Mouse (Mus musculus) liver, embryonic 12.5 days (tissue): Measurements from ENCODE around the gene Clic4. TPM values are rescaled to one million over a fixed set of nuclear protein-coding genes. Genes with fewer than 3 reads are reported as not detected.

Experiments
- ATAC-seq: fragments of 200-750 bp; cut with Nextera tagmentation; 2 replicates; pipeline ENCODE4 v1.8.0; 2017; ENCODE audit warnings: moderate number of reproducible peaks, mild to moderate bottlenecking, moderate library complexity
- H3K27ac ChIP-seq: fragments of 300-500 bp; sonication (generic); 2 replicates; pipeline ENCODE4 v1.5.1; 2016; ENCODE audit warnings: mild to moderate bottlenecking
- H3K27me3 ChIP-seq: fragments of 300-500 bp; sonication (generic); replicated peaks from 2 replicates; pipeline ENCODE4 v1.6.1; 2016; ENCODE audit warnings: mild to moderate bottlenecking, moderate library complexity
- H3K36me3 ChIP-seq: fragments of 300-500 bp; sonication (generic); 2 replicates; pipeline ENCODE4 v1.6.1; 2016; ENCODE audit warnings: mild to moderate bottlenecking, moderate library complexity
- H3K4me1 ChIP-seq: fragments of 300-500 bp; sonication (generic); 2 replicates; pipeline ENCODE4 v1.6.1; 2016
- H3K4me2 ChIP-seq: fragments of 300-500 bp; sonication (generic); 2 replicates; pipeline ENCODE4 v1.6.1; 2016; ENCODE audit warnings: mild to moderate bottlenecking, moderate library complexity
- H3K4me3 ChIP-seq: fragments of 300-500 bp; sonication (generic); 2 replicates; pipeline ENCODE4 v1.5.1; 2016; ENCODE audit warnings: mild to moderate bottlenecking, moderate library complexity
- H3K9ac ChIP-seq: fragments of 300-500 bp; sonication (generic); 2 replicates; pipeline ENCODE4 v1.6.1; 2016; ENCODE audit warnings: mild to moderate bottlenecking, moderate library complexity
- H3K9me3 ChIP-seq: fragments of 300-500 bp; sonication (generic); replicated peaks from 2 replicates; pipeline ENCODE4 v1.6.1; 2016; ENCODE audit warnings: mild to moderate bottlenecking, moderate library complexity
- WGBS: fragments of 180-500 bp; shearing (Covaris S2); methylation state at CpG from one replicate; pipeline ENCODE4 v1.1.7; 2016; ENCODE audit not compliant: insufficient replicate concordance; 5-methylcytosine and 5-hydroxymethylcytosine counted together
- polyA plus RNA-seq: library from polyadenylated mRNA; unstranded; fragments of >200 nt; fragmentation: Nextera tagmentation; extraction: Ambion mirVana; gene quantifications from 2 replicates; pipeline ENCODE4 v1.2.1, GENCODE M21; 2016

The Clic4 gene
- polyA plus RNA-seq, 1 experiment from 2014 or later: 161 TPM

DNA sequence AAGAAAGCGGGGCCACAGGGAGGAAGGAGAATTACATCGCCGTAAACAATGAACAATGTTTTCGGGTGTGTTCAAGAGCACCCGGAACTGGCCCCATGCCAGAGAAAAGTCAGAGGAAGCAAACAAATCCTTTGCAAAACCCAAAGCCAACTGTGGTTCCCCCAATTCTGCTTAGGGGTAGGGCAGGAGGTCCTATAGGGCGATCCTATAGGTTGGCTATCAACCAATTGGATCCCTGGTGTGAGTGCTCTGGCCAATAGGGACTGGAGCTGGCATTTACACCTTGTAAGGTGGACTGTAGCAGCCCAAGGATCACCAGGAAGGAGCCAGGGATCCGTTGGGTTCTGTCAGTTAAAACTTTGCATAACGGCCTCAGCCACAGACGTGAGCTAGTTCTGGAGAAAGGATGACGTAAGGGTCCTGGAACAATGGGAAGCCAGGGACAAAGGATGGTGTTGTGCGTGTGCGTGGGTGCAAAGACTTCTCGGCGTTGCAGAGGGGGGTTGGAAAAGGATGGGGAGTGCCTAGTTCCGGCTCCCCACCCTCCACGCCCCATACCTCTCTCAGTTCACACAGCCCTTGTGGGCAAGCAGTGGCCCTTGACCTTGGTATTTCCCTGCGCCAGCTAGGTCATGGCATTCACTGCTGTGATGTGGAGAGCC, 34.5 kb upstream of the Clic4 start:
- H3K9me3 ChIP-seq: no peaks in the 10 kb centered on the region
- H3K9ac ChIP-seq: no peak overlapping the region
- no peaks in the 10 kb centered on the region for H3K36me3 ChIP-seq
- peak overlapping the region; percentile 48; the same call in 1 of the 2 replicates for H3K27ac ChIP-seq
- H3K27me3 ChIP-seq: 0 out of 2 replicates have a peak, but pooled peaks cover 2% of the 10 kb centered on the region
- 56% methylated on average over 17 of the region's 17 CpGs for WGBS
- ATAC-seq: peak; percentile 84
- H3K4me1 ChIP-seq: peaks cover 53% of the 10 kb centered on the region
- H3K4me3 ChIP-seq: peak overlapping the region; percentile 3; the same call in 1 of the 2 replicates
- H3K4me2 ChIP-seq: peak overlapping the region; percentile 32

DNA sequence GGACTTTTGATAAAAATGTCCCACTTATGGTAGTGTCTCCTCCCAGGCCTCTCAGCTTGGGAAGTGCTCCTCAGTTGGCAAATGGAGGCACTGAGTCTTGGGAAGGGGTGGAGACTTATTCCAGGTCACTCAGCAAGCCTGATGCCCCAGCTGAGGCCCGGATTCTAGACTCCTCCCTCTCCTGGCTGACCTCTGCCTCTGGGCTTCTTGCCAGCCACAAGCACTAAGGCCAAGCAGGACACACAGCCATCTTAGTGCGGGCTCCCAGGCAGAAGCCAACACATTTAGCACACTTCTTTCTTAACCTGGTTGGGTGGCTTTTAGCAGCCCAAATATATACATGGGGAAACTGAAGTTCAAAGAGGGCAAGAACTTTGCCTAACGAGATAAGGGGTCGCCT, 33.9 kb upstream of the Clic4 start:
- peak overlapping the region; percentile 32; the same call in 1 of the 2 replicates for H3K4me2 ChIP-seq
- H3K9ac ChIP-seq: no peak overlapping the region
- no peak overlapping the region for H3K4me3 ChIP-seq
- no peaks in the 10 kb centered on the region for H3K9me3 ChIP-seq
- ATAC-seq: no peak
- 42% methylated on average over 4 of the region's 4 CpGs for WGBS
- peaks cover 49% of the 10 kb centered on the region for H3K4me1 ChIP-seq
- no peaks in the 10 kb centered on the region for H3K36me3 ChIP-seq
- no peak overlapping the region for H3K27ac ChIP-seq
- 0 out of 2 replicates have a peak, but pooled peaks cover 2% of the 10 kb centered on the region for H3K27me3 ChIP-seq

DNA sequence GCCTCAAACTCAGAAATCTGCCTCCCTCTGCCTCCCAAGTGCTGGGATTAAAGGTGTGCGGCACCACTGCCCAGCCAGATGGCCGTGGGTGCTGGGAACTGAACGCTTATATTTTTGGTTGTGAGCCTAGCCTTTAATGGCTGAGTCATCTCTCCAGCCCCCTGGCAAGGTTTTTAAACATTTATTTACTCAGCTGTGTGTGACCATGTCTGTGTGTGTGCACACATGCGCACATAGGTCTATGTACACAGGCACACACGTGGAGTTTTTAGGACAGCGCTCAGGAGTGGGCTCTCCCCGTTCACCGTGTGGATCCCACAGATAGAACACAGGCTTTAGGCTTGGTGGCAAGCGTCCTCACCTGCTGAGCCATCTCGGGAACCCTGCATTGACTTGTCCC, 29.6 kb upstream of the Clic4 start:
- ATAC-seq: no peak
- Histone ChIP-seq H3K4me1 (peaks cover 58% of the 10 kb centered on the region), H3K9me3 (no peaks in the 10 kb centered on the region), H3K36me3 (no peaks in the 10 kb centered on the region), H3K4me2 (no peak overlapping the region), H3K27ac (no peak overlapping the region), H3K9ac (no peak overlapping the region), H3K27me3 (no peaks in the 10 kb centered on the region), H3K4me3 (no peak overlapping the region)
- WGBS: 76% methylated on average over 10 of the region's 10 CpGs

DNA sequence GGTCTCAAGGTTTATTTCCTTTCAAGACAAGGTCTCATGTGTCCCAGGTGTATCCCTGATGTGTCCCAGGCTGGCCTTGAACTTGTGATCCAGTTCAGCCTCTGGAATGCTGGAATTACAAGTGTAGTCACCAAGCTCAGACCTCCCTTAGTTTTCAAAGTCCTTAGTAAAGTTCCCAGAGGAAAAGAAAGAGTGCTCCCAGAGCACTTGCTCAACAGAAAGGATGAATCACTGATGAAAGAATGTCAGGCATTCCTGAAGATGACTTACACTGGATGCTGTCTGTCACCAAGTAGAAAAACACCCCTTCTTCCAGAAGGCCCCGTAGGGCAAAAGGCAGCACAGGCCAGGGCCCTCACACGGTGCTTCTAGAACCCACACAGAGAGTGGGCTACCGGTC, 28.6 kb upstream of the Clic4 start:
- H3K4me2 ChIP-seq: no peak overlapping the region
- 70% methylated on average over 3 of the region's 3 CpGs for WGBS
- no peaks in the 10 kb centered on the region for H3K36me3 ChIP-seq
- no peak overlapping the region for H3K9ac ChIP-seq
- no peaks in the 10 kb centered on the region for H3K9me3 ChIP-seq
- H3K4me3 ChIP-seq: no peak overlapping the region
- no peak for ATAC-seq
- no peaks in the 10 kb centered on the region for H3K27me3 ChIP-seq
- H3K4me1 ChIP-seq: peaks cover 56% of the 10 kb centered on the region
- peak overlapping the region; percentile 42; the same call in 1 of the 2 replicates for H3K27ac ChIP-seq

DNA sequence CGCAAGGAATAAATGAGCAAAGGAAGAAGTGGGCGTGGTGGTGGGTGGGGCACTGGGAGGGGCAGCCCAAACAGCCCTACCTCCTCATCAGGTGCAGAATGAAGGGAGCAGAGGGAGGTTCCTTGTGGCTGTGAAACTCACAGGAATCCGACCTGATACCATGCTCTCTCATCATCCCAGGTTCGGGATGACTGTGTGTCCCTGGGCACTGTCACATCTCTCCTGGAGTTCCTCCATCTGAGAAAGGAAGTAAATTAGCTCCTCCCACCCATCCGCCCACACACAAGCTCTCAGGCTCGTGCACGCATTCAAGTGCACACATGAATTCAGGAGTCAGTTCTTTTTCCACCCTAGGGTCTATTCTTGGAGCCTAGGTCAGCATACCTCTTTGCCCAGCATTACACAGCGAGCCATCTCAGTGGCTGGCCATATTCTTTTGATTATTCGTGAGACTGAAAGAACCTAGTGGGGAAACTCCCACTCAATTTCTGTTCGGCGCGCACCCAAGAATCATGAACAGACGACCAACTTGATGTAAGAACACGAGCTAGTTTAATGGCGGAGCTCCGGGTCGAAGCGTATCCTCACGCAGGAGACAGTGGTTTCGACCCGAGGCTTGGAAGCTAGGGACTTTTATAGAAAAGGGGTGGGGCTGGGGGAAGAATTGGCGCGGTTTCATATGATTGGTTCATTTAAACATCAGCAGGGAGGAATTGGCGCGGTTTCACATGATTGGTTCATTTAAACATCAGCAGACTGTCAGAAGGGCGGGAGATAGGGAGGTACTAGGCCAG, 27.8 kb upstream of the Clic4 start:
- H3K4me1 ChIP-seq: peaks cover 49% of the 10 kb centered on the region

GRCm38 (mm10) chr4:135298680-135299079, 26.1 kb upstream of the Clic4 start:
- WGBS: 84% methylated on average over 10 of the region's 10 CpGs
- Histone ChIP-seq H3K9ac (no peak overlapping the region), H3K4me2 (no peak overlapping the region), H3K4me1 (peaks cover 52% of the 10 kb centered on the region), H3K27ac (no peak overlapping the region), H3K4me3 (no peak overlapping the region), H3K27me3 (no peaks in the 10 kb centered on the region), H3K36me3 (no peaks in the 10 kb centered on the region), H3K9me3 (no peaks in the 10 kb centered on the region)
- no peak for ATAC-seq

More for the DNA sequence above, 27.8 kb upstream of the Clic4 start:
- no peak overlapping the region for H3K9ac ChIP-seq
- WGBS: 81% methylated on average over 26 of the region's 26 CpGs
- H3K36me3 ChIP-seq: no peaks in the 10 kb centered on the region
- no peak for ATAC-seq
- H3K9me3 ChIP-seq: no peaks in the 10 kb centered on the region
- no peak overlapping the region for H3K27ac ChIP-seq
- H3K4me3 ChIP-seq: no peak overlapping the region
- H3K27me3 ChIP-seq: no peaks in the 10 kb centered on the region
- H3K4me2 ChIP-seq: no peak overlapping the region

DNA sequence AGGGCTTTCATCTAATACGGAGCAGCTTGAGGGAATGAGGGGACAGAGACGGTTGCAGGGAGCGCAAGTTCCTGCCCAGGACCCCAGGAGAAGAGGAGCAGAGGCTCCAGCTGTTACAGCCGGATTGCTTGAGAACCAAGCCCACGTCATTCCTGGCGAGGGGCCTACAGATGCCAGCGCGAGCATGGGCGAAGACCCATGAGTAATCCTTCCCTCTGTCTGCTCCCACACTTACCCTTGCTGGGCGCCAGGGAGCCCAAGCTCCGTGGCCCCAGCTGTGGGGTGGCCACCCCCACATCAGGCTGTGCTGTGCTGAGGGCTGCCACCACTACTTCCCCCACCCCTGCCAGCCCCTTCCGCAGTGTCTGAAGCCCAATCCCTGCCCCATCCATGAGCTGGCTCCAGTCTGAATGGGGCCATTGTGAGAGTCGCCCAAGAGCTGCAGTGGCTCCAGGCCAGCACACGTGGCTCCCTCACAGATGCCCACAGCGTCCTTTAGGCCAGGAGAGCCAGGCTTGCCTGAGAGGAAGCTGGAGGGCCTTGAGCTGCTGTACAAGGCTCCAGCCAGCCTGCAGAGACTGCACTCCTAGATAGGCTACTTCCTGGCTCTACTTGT, 25.4 kb upstream of the Clic4 start:
- Histone ChIP-seq H3K4me3 (no peak overlapping the region), H3K27ac (no peak overlapping the region), H3K9me3 (no peaks in the 10 kb centered on the region), H3K4me2 (no peak overlapping the region), H3K27me3 (no peaks in the 10 kb centered on the region), H3K36me3 (no peaks in the 10 kb centered on the region), H3K4me1 (peaks cover 52% of the 10 kb centered on the region), H3K9ac (0 out of 2 replicates have a peak overlapping the region, but pooled peaks have one; percentile 4)
- 70% methylated on average over 15 of the region's 15 CpGs for WGBS
- ATAC-seq: 0 out of 2 replicates have a peak, but pooled peaks have one; percentile 28

DNA sequence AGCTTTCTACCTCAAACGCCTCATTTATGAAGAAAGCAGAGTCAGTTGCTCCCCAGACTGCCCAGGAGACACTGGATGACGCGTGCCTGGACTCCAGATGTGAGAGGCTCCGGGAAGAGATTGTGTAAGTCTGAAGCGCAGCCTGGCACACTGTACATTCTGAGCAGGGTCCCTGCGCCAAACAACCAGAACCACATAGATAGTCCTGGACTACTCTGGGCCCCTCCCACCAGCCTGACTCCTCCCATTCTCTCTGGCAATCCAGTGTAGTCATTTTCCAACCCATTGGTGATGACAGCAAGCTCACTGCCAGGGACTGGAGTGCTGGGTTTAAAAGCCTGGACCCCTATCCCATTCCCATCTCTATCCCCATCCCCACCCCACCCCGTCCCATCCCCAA, 24.5 kb upstream of the Clic4 start:
- H3K4me2 ChIP-seq: no peak overlapping the region
- H3K27me3 ChIP-seq: no peaks in the 10 kb centered on the region
- H3K9ac ChIP-seq: no peak overlapping the region
- peak; percentile 35; the same call in 1 of the 2 replicates for ATAC-seq
- WGBS: 74% methylated on average over 7 of the region's 7 CpGs
- H3K36me3 ChIP-seq: no peaks in the 10 kb centered on the region
- no peak overlapping the region for H3K27ac ChIP-seq
- H3K4me3 ChIP-seq: no peak overlapping the region
- no peaks in the 10 kb centered on the region for H3K9me3 ChIP-seq
- peaks cover 54% of the 10 kb centered on the region for H3K4me1 ChIP-seq

GRCm38 (mm10) chr4:135296565-135296964, 24.0 kb upstream of the Clic4 start:
- Histone ChIP-seq H3K27me3 (no peaks in the 10 kb centered on the region), H3K36me3 (no peaks in the 10 kb centered on the region), H3K4me3 (no peak overlapping the region), H3K9ac (no peak overlapping the region), H3K4me2 (no peak overlapping the region), H3K27ac (no peak overlapping the region), H3K4me1 (peaks cover 60% of the 10 kb centered on the region), H3K9me3 (no peaks in the 10 kb centered on the region)
- no peak for ATAC-seq

DNA sequence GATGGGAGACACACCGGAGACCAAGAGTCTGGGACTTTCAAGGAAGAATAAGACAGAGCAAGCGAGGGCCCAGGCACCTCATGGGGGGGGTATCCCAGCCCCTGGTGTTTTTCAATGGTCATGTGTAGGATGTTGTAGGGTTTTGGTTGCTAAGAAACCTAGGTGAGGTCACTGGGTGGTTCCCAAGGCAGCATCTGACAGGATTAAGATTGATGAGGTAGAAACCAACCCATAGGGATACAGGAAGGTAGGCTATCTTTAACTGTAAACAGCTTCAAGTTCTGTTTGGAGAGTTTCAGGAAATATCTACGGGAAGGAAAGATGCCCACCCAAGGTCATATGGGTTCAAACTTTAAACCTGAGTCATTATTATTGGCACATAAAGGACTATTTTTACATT, 21.2 kb upstream of the Clic4 start:
- H3K9ac ChIP-seq: no peak overlapping the region
- H3K4me1 ChIP-seq: peaks cover 61% of the 10 kb centered on the region
- H3K27me3 ChIP-seq: no peaks in the 10 kb centered on the region
- no peaks in the 10 kb centered on the region for H3K9me3 ChIP-seq
- 74% methylated on average over 3 of the region's 3 CpGs for WGBS
- H3K4me2 ChIP-seq: no peak overlapping the region
- no peak overlapping the region for H3K4me3 ChIP-seq
- no peaks in the 10 kb centered on the region for H3K36me3 ChIP-seq
- no peak for ATAC-seq
- H3K27ac ChIP-seq: no peak overlapping the region

GRCm38 (mm10) chr4:135292477-135293089, 20.0 kb upstream of the Clic4 start:
- Histone ChIP-seq H3K4me1 (peaks cover 61% of the 10 kb centered on the region), H3K4me2 (peak overlapping the region; percentile 66), H3K36me3 (no peaks in the 10 kb centered on the region), H3K27ac (peak overlapping the region; percentile 72), H3K9me3 (no peaks in the 10 kb centered on the region), H3K4me3 (peak overlapping the region; percentile 33), H3K27me3 (no peaks in the 10 kb centered on the region), H3K9ac (peak overlapping the region; percentile 39)
- ATAC-seq: peak; percentile 34
- 5% methylated on average over 12 of the region's 12 CpGs for whole genome bisulfite sequencing

GRCm38 (mm10) chr4:135291841-135292240, 19.2 kb upstream of the Clic4 start:
- H3K4me1 ChIP-seq: peaks cover 61% of the 10 kb centered on the region
- H3K9ac ChIP-seq: peak overlapping the region; percentile 39
- H3K27me3 ChIP-seq: no peaks in the 10 kb centered on the region
- H3K9me3 ChIP-seq: no peaks in the 10 kb centered on the region
- H3K27ac ChIP-seq: peak overlapping the region; percentile 72
- H3K4me3 ChIP-seq: no peak overlapping the region
- no peaks in the 10 kb centered on the region for H3K36me3 ChIP-seq
- WGBS: 36% methylated on average over 6 of the region's 6 CpGs
- H3K4me2 ChIP-seq: peak overlapping the region; percentile 66
- ATAC-seq: no peak
